Mouse (Mus musculus) heart, embryonic 14.5 days (tissue): ENCODE data around the gene Cdk5. TPM values are rescaled to one million over a fixed set of nuclear protein-coding genes. Genes with fewer than 3 reads are reported as not detected.
"Not testable (repeated sequence)": the region's sequence is repeated elsewhere in the genome, so short reads cannot be mapped to it uniquely, and the experiment has no call there.

Experiments used
- ATAC-seq: fragments of 200-750 bp; cut with Nextera tagmentation; 2 replicates; pipeline ENCODE4 v1.8.0; 2017; ENCODE audit warnings: low read depth, moderate TSS enrichment; ENCODE audit not compliant: insufficient number of reproducible peaks, insufficient read depth, low FRiP score
- H3K27ac ChIP-seq, 2 experiments: fragments of 200-500 bp in 1 of 2; fragments of 300-500 bp in 1 of 2; sonication (generic) in 1 of 2; replicated peaks in 1 of 2; 2 replicates each; pipeline ENCODE4 v1.5.1; 2012 to 2014; ENCODE audit warnings: low read depth in 2 of 2, low read length in 2 of 2, control low read depth in 1 of 2, mild to moderate bottlenecking in 1 of 2, mixed read lengths in 1 of 2; ENCODE audit not compliant: control insufficient read depth in 1 of 2, insufficient read depth in 1 of 2
- H3K27me3 ChIP-seq: fragments of 300-500 bp; sonication (generic); 2 replicates; pipeline ENCODE4 v1.6.1; 2014; ENCODE audit warnings: mild to moderate bottlenecking, low read length, control low read depth; ENCODE audit not compliant: control insufficient read depth, insufficient read depth
- H3K36me3 ChIP-seq: fragments of 300-500 bp; sonication (generic); 2 replicates; pipeline ENCODE4 v1.6.1; 2014; ENCODE audit warnings: mild to moderate bottlenecking, control low read depth, low read length, mixed read lengths; ENCODE audit not compliant: control insufficient read depth, insufficient read depth
- H3K4me1 ChIP-seq, 2 experiments: fragments of 200-500 bp in 1 of 2; fragments of 300-500 bp in 1 of 2; sonication (generic) in 1 of 2; 2 replicates each; pipeline ENCODE4 v1.6.1; 2012 to 2014; ENCODE audit warnings: low read length in 2 of 2, control low read depth in 1 of 2, mixed read lengths in 1 of 2; ENCODE audit not compliant: control insufficient read depth in 2 of 2, insufficient read depth in 2 of 2
- H3K4me2 ChIP-seq: fragments of 300-500 bp; sonication (generic); 2 replicates; pipeline ENCODE4 v1.6.1; 2014; ENCODE audit warnings: mild to moderate bottlenecking, low read length
- H3K4me3 ChIP-seq, 2 experiments: fragments of 200-500 bp in 1 of 2; fragments of 300-500 bp in 1 of 2; sonication (generic) in 1 of 2; 2 replicates each; pipeline ENCODE4 v1.5.1; 2012 to 2014; ENCODE audit warnings: low read length in 2 of 2, mild to moderate bottlenecking in 2 of 2, control low read depth in 1 of 2, low read depth in 1 of 2, moderate library complexity in 1 of 2; ENCODE audit not compliant: control insufficient read depth in 1 of 2, insufficient read depth in 1 of 2
- H3K9ac ChIP-seq: fragments of 300-500 bp; sonication (generic); 2 replicates; pipeline ENCODE4 v1.6.1; 2014; ENCODE audit warnings: mild to moderate bottlenecking, low read length
- H3K9me3 ChIP-seq: fragments of 300-500 bp; sonication (generic); 2 replicates; pipeline ENCODE4 v1.6.1; 2016; ENCODE audit warnings: low read length, control low read depth; ENCODE audit not compliant: control insufficient read depth
- WGBS: fragments of 180-500 bp; shearing (Covaris S2); extraction: QIAGEN DNeasy Blood & Tissue Kit; methylation state at CpG from one replicate; pipeline ENCODE4 v1.1.7; 2014; 5-methylcytosine and 5-hydroxymethylcytosine counted together
- polyA plus RNA-seq: library from polyadenylated mRNA; unstranded; fragments of >200 nt; fragmentation: Nextera tagmentation; extraction: Ambion mirVana; gene quantifications from 2 replicates; pipeline ENCODE4 v1.2.1, GENCODE M21; 2014

Gene Cdk5
- polyA plus RNA-seq, 1 experiment from 2014 or later = 31.0 TPM

DNA sequence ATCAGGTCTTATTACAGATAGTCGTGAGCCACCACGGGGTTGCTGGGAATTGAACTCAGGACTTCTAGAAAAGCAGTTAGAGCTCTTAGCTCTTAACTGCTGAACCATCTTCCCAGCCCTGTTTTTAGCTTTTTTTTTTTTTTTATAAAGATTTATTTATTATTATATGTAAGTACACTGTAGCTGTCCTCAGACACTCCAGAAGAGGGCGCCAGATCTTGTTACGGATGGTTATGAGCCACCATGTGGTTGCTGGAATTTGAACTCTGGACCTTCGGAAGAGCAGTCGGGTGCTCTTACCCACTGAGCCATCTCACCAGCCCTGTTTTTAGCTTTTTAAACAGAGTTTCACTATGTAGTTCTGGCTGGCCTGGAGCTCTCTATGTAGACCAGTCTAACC, 27.1 kb downstream of the Cdk5 start:
- not testable (repeated sequence) for H3K9me3 ChIP-seq, H3K4me3 ChIP-seq, ATAC-seq, H3K9ac ChIP-seq, H3K27me3 ChIP-seq, H3K27ac ChIP-seq, H3K4me2 ChIP-seq
- 86% methylated on average over 6 of the region's 6 CpGs for WGBS
- peaks cover 6 to 13% of the 10 kb centered on the region in 2 experiments for H3K4me1 ChIP-seq
- H3K36me3 ChIP-seq = peaks cover 19% of the 10 kb centered on the region

DNA sequence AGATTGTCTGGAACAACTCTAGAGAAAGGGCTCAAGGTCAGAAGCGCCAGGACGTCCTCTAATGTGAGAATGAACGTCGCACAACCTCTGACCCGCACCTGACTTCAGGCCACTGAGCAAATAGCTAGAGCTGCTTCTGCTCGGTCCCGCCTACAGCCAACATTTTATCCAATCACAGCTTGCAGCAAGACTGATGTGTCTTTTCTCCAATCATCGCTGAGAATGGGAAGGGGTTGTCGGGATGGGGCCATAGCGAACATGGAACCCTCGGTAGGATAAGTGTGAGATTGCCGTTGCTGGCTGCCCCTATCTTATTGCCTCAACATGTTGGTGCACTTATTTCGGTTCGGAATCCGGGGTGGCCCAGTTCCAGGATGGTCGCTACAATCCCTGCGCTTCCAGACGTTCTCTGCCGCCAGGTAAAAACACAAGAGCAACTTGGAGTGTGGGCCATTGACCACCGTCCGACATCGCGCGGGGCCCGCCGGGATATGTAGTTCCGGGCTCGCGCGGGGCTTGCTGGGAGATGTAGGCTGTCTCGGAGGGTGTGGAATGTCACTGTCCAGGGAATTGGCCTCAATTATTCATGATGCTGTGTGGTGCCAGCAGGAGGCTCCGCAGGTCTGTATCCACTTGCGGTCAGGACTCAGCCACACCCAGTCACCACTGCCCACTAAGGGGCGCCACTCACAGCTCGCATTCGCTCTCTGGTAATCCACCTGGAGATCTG, 29.0 kb downstream of the Cdk5 start:
- 1% methylated on average over 36 of the region's 36 CpGs for WGBS
- peak overlapping the region; percentile 81 to 93 for H3K27ac ChIP-seq
- peak; percentile 94 for ATAC-seq
- peak overlapping the region; percentile 68 for H3K4me2 ChIP-seq
- 0 out of 2 replicates have a peak, but pooled peaks cover 5% of the 10 kb centered on the region for H3K36me3 ChIP-seq
- H3K9me3 ChIP-seq = no peaks in the 10 kb centered on the region
- H3K4me3 ChIP-seq = peak overlapping the region; percentile 52 to 86
- peak overlapping the region; percentile 71 for H3K9ac ChIP-seq
- no peaks in the 10 kb centered on the region for H3K27me3 ChIP-seq
- peaks cover 11 to 20% of the 10 kb centered on the region in 2 experiments for H3K4me1 ChIP-seq

DNA sequence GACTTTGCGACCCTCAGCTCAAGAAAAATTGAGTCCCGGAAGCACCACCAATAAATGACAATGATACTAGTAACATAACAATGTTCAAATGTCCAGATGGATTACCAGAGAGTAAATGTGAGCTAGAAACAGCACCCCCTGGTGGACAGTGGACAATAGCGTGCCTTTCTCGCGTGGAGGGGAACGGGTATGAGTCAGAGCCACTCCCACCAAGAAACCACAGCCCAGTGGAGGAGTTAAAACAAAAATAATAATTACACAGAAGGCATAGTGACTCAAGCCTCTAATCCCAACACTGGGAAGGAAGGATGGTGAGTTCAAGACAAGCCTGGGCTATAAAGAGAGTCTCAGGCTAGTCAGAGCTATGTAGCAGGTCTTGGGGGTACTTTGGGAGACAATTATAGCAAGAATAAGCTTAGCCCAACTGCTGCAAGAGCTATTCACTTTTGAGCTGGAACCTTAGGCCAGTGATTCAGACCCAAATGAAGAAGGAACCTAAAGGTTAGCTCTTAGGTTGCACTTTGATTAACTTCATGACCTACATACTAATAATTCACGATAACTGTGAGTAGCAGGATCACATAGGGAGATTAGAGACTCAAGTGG, 29.8 kb downstream of the Cdk5 start, which contains the start of gene Abcb8:
Abcb8 (plus strand) TSS at position 272 of the 606 bp plus-strand sequence.
- Histone ChIP-seq H3K9ac (peak within 1 kb of the TSS; percentile 71), H3K4me3 (peak within 1 kb of the TSS; percentile 52 to 86), H3K27me3 (no peaks in the 10 kb centered on the region), H3K36me3 (0 out of 2 replicates have a peak, but pooled peaks cover 5% of the 10 kb centered on the region), H3K9me3 (no peaks in the 10 kb centered on the region), H3K4me2 (peak within 1 kb of the TSS; percentile 68), H3K27ac (peak within 1 kb of the TSS; percentile 81 to 93), H3K4me1 (peaks cover 12 to 25% of the 10 kb centered on the region in 2 experiments)
- ATAC-seq = no peak
- WGBS = 24% methylated on average over 7 of the region's 7 CpGs

DNA sequence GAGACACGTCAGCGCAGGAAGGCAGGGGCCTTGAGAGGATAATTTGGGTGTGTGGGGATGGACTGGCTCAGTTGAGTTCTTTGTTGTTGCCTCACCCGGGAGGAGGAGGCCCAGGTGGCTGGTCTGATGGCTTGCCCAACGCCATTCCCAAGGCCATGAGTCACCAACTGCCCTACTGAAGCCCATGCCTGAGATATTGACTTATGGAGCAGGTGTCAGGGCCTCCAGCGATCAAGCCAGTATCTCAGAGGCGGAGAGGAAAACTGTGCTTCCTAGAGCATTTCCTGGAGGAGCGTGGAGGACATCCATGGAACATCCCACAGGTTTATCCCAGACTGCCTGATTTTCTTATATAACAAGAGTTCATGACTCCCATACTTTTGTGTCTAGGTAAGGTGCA, 30.6 kb downstream of the Cdk5 start:
- Histone ChIP-seq H3K27ac (0 out of 4 replicates have a peak overlapping the region, but pooled peaks of 1 of the 2 experiments have one; percentile 19), H3K36me3 (0 out of 2 replicates have a peak, but pooled peaks cover 5% of the 10 kb centered on the region), H3K27me3 (no peaks in the 10 kb centered on the region), H3K9me3 (no peaks in the 10 kb centered on the region), H3K4me3 (no peak overlapping the region), H3K9ac (no peak overlapping the region), H3K4me1 (peaks cover 15 to 31% of the 10 kb centered on the region in 2 experiments), H3K4me2 (no peak overlapping the region)
- no peak for ATAC-seq
- WGBS = 70% methylated on average over 7 of the region's 7 CpGs

DNA sequence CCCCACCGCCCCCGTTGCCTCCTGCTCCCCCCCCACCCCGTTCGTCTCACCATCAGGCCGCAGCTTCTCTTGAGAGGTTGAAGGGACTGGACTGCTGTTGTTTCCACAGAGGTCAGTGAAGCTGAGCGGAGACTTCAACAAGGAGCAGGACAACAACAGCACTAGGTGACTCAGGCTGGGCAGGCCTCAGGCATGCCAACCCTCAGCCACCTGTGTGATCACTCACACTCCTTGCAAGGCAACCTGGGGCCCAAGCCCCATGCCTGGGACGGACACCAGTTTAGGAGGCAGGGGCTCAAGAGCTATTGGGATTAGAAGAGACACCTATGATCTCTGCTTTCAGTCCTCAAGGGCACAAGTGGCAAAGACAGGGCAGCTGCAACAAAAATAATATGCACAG, 31.5 kb downstream of the Cdk5 start, which contains the start of gene Atg9b:
Atg9b (minus strand) TSS at position 280 of the 400 bp plus-strand sequence.
- H3K9ac ChIP-seq = no peak within 1 kb of the TSS
- no peaks in the 10 kb centered on the region for H3K9me3 ChIP-seq
- 0 out of 2 replicates have a peak, but pooled peaks cover 3% of the 10 kb centered on the region for H3K36me3 ChIP-seq
- ATAC-seq = no peak
- no peak within 1 kb of the TSS for H3K4me3 ChIP-seq
- H3K27ac ChIP-seq = 0 out of 4 replicates have a peak within 1 kb of the TSS, but pooled peaks of 1 of the 2 experiments have one; percentile 19
- no peaks in the 10 kb centered on the region for H3K27me3 ChIP-seq
- WGBS = 82% methylated on average over 7 of the region's 7 CpGs
- H3K4me2 ChIP-seq = no peak within 1 kb of the TSS
- peaks cover 19 to 38% of the 10 kb centered on the region in 2 experiments for H3K4me1 ChIP-seq

DNA sequence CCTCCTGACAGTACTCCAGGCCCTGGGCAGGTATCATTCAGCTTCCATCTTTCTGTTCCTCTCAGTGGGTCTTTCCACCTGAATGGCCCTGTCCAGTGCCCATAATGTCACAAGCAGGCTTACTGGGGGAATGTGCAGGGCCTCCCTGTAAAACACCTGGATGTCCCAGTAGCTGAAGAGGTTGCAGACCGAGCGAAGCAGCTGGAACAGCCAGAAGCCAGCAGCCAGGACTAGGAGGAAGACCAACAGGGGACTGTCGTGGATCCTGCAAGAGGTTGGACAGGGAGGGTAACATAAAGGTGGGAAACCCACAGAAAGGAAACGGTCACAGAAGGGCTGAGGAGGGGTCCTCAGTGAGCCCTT, 33.7 kb downstream of the Cdk5 start:
- H3K9ac ChIP-seq = no peak overlapping the region
- H3K4me1 ChIP-seq = peaks cover 20 to 43% of the 10 kb centered on the region in 2 experiments
- no peaks in the 10 kb centered on the region for H3K9me3 ChIP-seq
- no peak for ATAC-seq
- H3K4me3 ChIP-seq = no peak overlapping the region
- H3K4me2 ChIP-seq = no peak overlapping the region
- peaks cover 9% of the 10 kb centered on the region; the same call in 1 of the 2 replicates for H3K27me3 ChIP-seq
- 0 out of 2 replicates have a peak, but pooled peaks cover 5% of the 10 kb centered on the region for H3K36me3 ChIP-seq
- no peak overlapping the region for H3K27ac ChIP-seq
- 84% methylated on average over 4 of the region's 4 CpGs for WGBS

DNA sequence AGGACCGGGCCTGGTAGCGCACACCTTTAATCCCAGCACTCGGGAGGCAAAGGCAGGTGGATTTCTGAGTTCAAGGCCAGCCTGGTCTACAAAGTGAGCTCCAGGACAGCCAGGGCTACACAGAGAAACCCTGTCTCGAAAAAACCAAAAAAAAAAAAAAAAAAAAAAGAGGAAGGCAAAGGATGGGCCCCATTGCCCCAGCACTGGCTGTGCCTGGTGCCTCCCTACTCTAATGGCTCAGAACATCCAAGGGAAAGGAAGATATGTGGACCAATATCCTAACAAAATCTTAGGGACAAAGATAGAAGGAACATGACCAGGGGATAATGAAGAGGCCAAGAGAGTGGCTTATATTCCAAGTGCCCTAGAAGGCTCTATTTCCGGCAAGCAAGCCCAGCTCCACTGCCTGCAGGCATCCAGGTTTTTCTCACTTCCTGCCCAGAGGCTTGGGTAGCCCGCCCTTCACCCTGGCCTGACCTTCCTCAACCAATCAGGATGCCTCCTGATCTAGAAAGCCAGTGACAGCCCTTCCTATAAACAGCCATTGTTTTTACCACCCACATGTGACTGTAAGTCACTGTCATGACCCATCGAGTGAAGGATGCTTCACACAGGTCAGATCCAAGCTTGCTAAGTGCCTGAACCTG, 34.2 kb downstream of the Cdk5 start:
- no peak overlapping the region for H3K4me2 ChIP-seq
- 0 out of 2 replicates have a peak, but pooled peaks cover 5% of the 10 kb centered on the region for H3K36me3 ChIP-seq
- peaks cover 22 to 43% of the 10 kb centered on the region in 2 experiments for H3K4me1 ChIP-seq

More for the DNA sequence above, 34.2 kb downstream of the Cdk5 start:
- H3K4me3 ChIP-seq = no peak overlapping the region
- WGBS = 65% methylated on average over 6 of the region's 7 CpGs
- ATAC-seq = no peak
- H3K27ac ChIP-seq = no peak overlapping the region
- H3K27me3 ChIP-seq = peaks cover 9% of the 10 kb centered on the region; the same call in 1 of the 2 replicates
- no peak overlapping the region for H3K9ac ChIP-seq
- no peaks in the 10 kb centered on the region for H3K9me3 ChIP-seq
